Comparison of ENCODE assay signal across 36 mouse cellular contexts in the genomic region with DNA sequence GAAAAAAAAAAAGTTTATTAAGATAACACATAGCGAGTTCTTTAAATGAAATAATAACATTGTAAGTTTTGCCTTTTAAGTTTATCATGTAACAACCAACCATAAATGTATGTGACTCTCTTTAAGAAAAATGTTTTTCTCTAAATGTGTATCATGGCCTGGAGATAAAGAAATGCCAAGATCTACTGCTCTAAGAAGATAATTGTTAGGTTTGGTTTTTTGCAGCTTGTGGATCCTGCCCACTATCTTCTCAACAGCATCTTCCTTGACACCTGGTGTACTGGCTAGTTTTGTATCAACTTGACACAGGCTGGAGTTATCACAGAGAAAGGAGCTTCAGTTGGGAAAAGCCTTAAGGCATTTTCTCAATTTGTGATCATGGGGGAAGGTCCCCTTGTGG. TPM values are rescaled to one million over a fixed set of nuclear protein-coding genes. Genes with fewer than 3 reads are reported as not detected.
"Had no signal": no experiment of that assay in that cellular context is flagged by ENCODE, and none has a peak within 500 bp of the region (broad histone marks: within the 10 kb centered on the region; RNA-seq: fewer than 3 reads in every experiment).

No protein-coding gene starts in this region.

- H3K36me3 ChIP-seq: heart, embryonic 10.5 days; heart, embryonic 12.5 days; heart, embryonic 13.5 days; heart, embryonic 15.5 days; hindbrain, embryonic 10.5 days; hindbrain, embryonic 12.5 days; hindbrain, embryonic 13.5 days; hindbrain, embryonic 15.5 days; intestine, embryonic 15.5 days; kidney, embryonic 15.5 days had no signal

- H3K4me3 ChIP-seq: heart, embryonic 10.5 days; heart, embryonic 12.5 days; heart, embryonic 13.5 days; heart, embryonic 15.5 days; hindbrain, embryonic 10.5 days; hindbrain, embryonic 12.5 days; hindbrain, embryonic 13.5 days; hindbrain, embryonic 15.5 days; intestine, embryonic 15.5 days; kidney, embryonic 15.5 days; layer of hippocampus, adult 2 months; left cerebral cortex, adult 2 months had no signal

- H3K9ac ChIP-seq: heart, embryonic 12.5 days; heart, embryonic 13.5 days; heart, embryonic 15.5 days; hindbrain, embryonic 12.5 days; hindbrain, embryonic 13.5 days; hindbrain, embryonic 14.5 days; hindbrain, embryonic 15.5 days; intestine, embryonic 15.5 days; kidney, embryonic 15.5 days had no signal

- H3K27ac ChIP-seq: heart, embryonic 10.5 days; heart, embryonic 13.5 days; heart, embryonic 15.5 days; hindbrain, embryonic 10.5 days; hindbrain, embryonic 12.5 days; hindbrain, embryonic 13.5 days; hindbrain, embryonic 14.5 days; hindbrain, embryonic 15.5 days; hindbrain, postnatal 0 days; intestine, embryonic 15.5 days; kidney, embryonic 15.5 days; kidney, postnatal 0 days; layer of hippocampus, adult 2 months; left cerebral cortex, adult 2 months had no signal

- H3K9me3 ChIP-seq: heart, embryonic 10.5 days; heart, embryonic 12.5 days; heart, embryonic 13.5 days; heart, embryonic 15.5 days; hindbrain, embryonic 10.5 days; hindbrain, embryonic 12.5 days; hindbrain, embryonic 13.5 days; hindbrain, embryonic 15.5 days; intestine, embryonic 15.5 days; kidney, embryonic 15.5 days had no signal

- DNase-seq: heart, postnatal 10 days; heart, postnatal 14 days; heart, postnatal 36 days; heart, postnatal 4 days; kidney, adult 11 months; kidney, adult 18-20 months; kidney, adult 2 months; kidney, adult 8-10 months; kidney, adult 9 months; kidney, postnatal 10 days; kidney, postnatal 14 days; kidney, postnatal 25 days; kidney, postnatal 36 days; kidney, postnatal 4 days; layer of hippocampus, adult 9-11 months; layer of hippocampus, postnatal 36 days had no signal

RNA-seq across cellular contexts. Expression of a gene that starts 19.8 kb away (rescaled TPM):
- total RNA-seq: hematopoietic stem cell, adult 5-6 weeks; layer of hippocampus, adult 18-20 months; layer of hippocampus, adult 2 months; layer of hippocampus, adult 8-10 months; layer of hippocampus, postnatal 25 days; layer of hippocampus, postnatal 36 days had no signal
- polyA plus RNA-seq: inflammation-experienced regulatory T-cells, adult 6 months had no signal
